Mouse (Mus musculus) urinary bladder, postnatal 10 days (tissue): Measurements from ENCODE around the gene Nhsl2.
A peak's percentile ranks its signal among the peaks of the same experiment; 100 is the strongest.

Experiments used
- DNase-seq: peaks from one replicate; pipeline ENCODE4 v3.0.0; 2022; ENCODE audit warnings: low spot score

The Nhsl2 gene

DNA sequence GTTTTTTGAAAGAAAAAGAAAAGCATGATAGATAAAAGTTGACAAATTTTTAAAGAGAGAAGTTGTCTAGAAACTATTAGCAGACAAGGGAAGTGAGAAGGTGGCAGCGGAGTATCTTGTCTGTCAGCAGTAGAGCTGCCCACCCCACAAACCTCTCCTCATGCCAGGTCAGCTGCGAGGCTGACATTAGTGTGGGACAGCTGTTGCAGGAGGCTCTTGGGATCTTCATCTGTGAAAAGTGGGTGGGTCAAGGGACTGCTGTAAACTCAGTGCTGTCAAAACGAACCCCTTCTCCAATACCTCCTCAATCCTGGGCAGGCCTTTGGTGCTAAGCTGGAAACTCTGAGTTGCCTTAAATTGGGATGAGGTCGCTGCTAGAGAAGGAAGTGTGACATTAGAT lies 202.0 kb downstream of the Nhsl2 start:
- DNase-seq = no peak

DNA sequence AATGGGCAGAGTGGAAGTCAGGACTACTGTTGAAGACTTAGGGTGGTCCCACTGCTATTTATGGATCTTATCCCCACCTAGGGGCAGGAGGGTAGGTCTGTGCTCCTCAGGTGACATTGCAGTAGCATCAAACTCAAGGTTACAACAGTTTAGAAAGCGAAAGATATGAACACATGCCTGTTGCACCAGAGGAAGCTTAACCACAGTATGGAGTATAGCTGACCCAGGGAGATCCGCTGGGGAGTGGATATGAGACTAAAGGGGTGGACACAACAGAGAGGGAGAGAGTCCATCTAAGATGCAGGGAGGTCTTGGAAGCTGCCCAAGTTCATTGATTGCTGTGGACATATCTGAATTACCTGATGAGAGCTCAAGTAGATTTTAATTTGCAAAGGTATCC lies 204.2 kb downstream of the Nhsl2 start:
- no peak for DNase-seq

DNA sequence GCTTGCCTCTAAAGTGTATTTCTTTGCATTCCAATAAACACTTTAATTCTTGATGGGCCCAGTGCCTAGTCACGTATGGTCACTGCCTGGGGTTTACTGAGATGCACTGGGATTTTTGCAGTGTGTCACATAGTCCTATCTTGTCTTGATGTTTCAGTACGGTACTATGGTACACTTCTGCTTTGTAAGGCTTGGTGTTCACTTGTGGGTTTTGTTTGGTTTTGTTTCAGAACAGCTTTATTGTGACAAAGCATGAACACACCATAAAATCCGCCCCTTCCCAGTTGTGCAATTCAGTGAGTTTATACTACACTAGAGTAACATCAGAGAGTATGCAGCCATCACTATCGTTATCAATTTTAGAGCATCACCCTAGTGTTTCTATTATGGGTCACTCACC lies 204.8 kb downstream of the Nhsl2 start:
- no peak for DNase-seq

DNA sequence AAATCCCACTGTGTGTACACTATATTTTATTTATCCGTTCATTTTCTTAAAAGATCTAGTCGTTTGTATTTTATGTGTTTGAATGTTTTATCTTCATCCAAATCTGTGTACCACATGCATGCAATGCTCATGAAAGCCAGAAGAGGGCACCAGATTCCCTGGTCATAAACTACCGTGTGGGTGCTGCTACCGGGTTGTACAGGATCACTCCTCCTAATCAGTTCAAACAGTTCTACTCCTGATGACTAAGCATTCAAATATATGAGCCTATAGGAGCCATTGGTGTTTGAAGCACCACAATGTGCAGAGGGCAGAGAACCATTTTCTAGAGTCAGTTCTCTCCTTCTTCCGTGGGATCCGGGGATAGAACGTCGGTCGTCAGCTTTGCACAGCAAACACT lies 210.3 kb downstream of the Nhsl2 start:
- DNase-seq = no peak

DNA sequence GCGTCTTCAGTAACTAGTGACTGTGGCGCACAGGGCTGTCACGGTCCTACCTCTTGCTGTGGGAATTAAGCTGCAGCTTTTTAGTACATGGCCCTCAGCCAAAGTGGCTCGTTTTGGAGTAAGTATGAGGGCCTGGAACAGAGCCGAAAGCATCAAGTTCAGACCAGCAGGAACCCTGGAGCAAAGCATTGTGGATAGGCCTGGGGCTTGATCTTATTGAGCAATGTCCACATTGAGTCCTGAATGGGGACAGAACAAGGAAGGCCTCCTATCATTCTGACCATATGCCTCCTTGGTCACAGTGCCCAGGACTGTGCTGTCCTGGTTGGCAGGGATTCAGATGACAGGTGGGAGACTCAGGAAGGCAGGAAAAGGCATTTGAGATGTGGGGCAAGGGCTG lies 211.1 kb downstream of the Nhsl2 start:
- DNase-seq = no peak

DNA sequence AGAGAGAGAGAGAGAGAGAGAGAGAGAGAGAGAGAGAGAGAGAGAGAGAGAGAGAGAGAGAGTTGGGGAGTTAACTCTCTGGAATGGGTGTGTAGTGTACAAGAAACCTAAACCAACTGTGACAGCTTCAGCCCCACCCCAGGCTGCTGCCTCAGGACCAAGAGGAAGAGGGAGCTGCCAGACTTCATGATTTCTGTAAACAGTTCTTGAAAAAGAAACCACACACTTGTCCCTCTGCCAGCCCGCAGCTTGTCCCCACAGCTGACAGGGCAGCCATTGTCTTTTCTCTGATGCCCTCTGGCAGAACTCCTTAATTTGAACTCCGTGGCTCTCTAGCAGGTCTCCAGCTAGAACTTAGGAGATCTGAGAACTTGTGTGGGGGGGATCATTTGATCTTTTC lies 211.7 kb downstream of the Nhsl2 start:
- DNase-seq = no peak

DNA sequence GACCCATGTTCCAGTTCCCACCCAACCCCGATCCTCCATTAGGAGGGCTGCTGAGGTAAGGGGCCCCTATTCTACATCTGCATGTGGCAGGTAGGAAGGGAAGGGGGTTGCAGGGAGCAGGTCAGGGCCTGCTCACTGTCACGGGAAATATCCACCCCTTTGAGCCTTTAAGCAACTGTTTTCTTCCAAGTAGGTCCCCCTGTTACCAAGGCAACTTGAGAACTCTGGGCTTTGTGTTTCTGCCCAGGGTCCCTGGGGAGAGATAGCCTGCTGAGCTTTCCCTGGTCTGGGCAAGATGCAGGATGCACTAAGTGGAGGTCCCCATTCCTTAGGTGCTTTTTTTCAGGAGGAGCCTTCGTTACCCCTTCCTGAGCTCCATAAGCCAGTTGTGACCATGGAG lies 214.9 kb downstream of the Nhsl2 start:
- DNase-seq = no peak

DNA sequence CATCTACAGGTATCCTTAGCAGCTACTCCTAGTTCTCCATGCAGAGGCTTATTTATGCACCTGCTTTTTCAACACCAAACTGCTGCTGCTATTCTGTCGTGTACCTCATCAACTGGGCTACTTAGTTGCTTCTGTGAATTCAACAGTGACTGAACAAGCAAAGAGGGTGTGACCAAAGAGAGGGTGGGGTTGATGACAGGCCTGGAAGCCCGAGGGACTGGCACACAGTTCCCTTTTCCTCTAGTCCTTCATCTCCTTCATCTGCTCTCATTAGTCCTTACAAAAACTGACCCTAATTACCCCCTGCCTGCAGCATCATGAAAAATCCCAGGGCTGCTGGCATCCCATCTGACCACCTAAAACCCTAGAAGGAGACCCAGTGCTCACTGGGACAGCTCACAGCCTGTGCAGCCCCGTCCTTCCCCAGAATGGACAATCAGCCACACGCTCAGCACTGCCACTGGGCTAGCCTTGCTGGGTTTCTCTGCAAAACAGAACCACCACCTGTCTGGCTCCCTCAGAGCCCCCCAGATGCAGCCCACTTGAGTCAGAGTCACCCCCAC lies 216.1 kb downstream of the Nhsl2 start:
- DNase-seq = no peak

DNA sequence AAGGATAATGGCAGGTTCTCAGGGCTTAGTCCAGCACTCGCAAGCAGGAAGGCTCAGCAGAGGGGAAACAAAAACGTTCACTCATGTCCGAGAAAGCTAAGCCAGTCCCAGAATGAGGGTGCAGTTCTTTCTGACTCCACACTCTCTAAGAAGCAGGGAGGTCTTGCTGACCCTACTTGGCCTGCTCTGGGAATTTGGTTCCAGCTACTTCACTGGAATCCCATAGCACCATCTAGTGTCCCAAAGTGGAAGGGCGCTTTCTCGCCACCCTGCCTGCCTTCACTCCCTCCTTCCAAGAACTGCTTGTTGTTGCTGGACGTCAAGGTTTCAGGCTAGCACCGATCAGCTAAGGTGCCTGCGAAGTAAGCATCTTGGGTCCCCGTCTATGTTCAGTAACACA lies 216.9 kb downstream of the Nhsl2 start:
- DNase-seq = peak; percentile 25

DNA sequence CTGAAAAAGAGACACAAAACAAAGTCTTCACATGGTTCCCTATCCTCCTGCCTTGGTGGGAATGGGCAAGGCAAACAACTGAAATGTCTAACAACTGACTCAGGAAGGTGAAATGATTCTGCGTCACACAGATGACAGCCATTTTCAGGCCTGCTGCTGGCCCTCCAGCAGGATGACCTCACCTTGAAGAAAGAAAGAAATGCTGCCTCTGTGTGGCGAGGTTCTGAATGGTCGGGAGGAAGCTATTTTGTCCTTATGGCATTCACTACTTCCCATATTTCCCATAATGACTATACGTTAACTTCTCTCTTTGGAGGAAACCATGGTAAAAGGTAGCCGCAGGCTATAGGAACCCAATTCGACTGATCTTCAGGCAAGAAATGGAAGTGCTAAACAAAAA lies 217.9 kb downstream of the Nhsl2 start:
- no peak for DNase-seq

DNA sequence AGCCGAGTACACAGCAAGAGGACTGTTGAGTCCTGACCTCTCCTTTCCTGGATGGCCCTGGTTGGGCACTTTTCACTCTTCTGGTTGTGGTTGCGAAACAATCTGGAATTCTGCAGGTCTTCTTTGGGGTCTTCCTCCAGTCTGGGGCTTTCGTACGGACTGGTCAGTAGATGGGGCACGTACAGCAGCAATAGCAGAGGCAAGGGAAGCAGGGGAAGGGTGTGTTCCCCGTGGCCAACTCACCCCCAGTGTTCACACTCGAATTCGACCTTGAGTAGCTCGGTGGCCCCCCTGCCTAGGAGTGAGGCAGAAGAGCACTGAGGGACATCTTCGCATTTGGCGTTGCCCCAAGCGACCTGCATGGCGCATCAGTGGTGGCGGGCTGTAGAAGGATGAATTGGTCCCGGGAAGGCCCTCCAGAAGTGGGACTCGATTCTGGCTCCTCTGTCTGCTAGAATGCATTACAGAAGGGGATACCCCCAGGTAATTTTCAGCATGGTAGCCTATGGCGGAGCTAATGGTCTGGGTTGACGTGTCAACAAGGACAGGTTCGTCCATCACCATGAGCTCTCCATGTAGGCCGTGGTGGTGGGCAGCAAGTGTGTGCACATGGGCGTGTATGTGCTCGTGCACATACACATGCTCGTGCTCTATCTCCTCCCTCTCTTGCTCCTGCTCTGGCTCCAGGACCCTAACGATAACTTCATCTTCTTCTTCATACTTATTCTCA lies 219.8 kb downstream of the Nhsl2 start:
- DNase-seq = no peak

DNA sequence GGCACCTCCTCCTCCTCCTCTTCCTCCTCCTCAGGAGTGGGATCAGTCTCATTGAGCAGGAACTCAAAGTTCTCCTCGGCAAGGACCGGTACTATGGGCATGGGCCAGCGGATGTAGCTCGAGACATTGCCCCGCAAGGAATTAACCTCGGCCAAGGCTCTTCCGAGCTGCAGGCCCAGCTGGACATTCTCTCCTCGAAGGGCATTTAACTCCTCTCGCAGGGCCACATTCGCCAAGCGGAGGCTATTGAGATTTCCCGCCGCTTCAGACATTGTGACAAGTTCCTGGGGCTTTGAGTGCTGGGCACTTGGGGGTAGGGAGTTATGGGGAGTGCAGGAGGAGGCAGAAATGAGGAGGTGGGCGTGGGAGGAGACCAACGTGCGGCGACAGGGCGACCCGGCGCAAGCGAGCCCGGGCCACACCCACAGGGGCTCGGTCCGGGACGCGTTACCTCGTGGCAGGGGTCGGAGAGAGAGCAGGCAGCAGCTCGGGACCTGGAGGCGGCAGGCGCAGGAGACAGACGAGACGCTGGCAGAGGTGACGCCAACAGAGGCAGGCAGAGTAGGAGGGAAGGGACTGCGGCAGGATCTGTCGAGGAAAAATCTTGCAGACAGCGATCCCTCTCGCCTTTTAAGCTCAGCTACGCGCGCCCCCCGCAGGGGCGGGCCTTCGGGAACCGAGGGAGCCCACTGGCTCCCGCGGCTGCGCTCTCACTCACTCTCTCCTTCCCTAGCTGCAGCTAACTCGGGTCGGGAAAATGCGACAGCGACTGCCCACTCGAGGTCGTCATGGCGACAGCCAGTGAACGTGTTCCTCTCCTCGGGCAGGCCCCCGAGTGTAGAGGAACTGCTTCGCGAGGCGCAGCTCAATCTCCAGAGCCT lies 221.6 kb downstream of the Nhsl2 start, which contains the start of gene Rtl5:
Gene Rtl5, minus strand, starts transcription at position 714 of the 881 bp plus-strand sequence.
- DNase-seq = no peak

DNA sequence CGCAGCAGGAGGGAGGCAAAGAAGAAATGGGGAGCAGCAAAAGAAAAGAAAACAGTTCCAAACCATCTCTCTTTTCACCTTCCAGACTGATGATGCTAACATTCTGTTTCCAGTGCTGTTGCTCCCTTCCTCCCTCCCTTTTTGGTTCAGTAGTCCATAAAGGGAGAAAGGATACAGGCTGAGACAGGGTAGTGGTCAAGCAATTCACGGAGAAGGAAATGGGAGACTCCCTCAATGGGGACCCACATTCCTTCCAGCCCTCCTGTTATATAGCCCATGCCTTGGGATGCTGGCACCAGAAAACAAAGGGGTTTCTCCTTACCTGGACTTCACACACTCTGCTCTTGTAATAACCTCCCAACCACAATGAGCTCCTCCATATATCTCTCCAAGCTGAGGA lies 222.3 kb downstream of the Nhsl2 start:
- no peak for DNase-seq

DNA sequence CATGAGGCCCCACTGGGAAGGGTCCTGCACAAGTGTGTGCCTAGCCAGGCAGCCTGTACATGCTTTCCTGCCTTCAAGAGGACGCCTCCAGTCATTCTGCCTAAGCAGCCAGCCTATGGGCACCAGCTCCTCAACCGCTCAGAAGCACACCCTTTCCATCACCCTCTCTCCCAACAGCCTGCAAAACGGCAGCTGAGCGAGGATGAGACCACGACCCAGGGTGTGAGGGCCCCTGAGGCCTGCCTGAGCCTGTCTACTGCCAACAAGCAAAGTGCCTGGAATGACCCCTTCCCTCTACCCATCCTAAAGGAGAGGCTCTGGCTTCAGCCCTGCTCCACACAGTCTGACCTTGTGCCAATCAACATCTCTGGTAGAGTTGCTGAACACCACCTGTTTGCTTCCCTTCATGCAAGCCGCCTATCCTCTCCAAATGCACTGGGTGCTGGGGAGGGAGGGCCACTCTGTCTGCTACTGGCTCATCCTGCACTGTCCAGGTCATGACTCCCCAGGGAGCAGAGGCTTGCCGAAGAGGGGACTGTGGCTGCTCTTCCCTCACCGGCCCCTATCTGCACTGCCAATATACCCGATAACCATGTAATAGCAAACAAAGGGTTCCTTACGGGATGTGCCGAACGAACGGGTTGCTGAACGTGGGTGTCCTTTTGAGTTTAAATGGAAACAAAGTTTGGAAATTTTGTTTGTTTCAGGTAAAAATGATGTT lies 224.6 kb downstream of the Nhsl2 start:
- no peak for DNase-seq

DNA sequence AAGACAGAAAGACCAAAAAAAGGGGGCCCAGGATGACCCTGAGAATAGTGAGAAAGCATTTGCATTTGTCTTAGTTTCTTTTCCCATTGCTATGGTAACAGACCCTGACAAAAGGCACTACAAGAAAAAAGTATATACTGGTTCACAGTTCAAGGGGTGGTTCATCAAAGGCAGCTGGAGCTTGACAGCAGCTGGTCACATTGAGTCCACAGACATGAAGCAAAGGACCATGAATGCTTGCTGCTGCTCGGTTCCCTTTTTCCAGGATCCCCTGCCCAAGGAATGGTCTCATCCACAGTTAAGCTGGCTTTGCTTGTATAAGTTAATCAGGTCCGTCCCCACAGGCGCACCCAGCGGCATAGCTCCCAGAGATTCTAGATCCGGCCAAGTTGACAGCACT lies 225.2 kb downstream of the Nhsl2 start:
- DNase-seq = no peak

DNA sequence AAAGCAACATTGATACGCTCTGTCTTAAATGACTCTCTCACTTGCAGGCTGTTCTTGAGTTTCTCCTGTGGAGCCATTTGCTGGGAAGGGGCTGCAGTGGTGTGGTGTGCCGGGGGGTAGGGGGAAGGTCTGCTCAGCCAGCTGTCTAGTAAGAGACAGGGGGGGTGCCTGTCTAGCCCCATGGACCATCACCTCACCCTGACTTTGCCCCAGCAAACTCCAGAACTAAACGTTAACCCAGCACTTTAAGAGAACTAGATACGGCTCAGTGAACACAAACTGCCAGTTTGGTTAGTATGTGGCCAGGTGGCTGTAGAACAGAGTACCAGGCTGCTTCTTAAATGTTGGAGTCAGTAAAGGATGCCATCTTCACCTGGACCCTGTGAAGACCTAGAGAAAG lies 226.0 kb downstream of the Nhsl2 start:
- no peak for DNase-seq

DNA sequence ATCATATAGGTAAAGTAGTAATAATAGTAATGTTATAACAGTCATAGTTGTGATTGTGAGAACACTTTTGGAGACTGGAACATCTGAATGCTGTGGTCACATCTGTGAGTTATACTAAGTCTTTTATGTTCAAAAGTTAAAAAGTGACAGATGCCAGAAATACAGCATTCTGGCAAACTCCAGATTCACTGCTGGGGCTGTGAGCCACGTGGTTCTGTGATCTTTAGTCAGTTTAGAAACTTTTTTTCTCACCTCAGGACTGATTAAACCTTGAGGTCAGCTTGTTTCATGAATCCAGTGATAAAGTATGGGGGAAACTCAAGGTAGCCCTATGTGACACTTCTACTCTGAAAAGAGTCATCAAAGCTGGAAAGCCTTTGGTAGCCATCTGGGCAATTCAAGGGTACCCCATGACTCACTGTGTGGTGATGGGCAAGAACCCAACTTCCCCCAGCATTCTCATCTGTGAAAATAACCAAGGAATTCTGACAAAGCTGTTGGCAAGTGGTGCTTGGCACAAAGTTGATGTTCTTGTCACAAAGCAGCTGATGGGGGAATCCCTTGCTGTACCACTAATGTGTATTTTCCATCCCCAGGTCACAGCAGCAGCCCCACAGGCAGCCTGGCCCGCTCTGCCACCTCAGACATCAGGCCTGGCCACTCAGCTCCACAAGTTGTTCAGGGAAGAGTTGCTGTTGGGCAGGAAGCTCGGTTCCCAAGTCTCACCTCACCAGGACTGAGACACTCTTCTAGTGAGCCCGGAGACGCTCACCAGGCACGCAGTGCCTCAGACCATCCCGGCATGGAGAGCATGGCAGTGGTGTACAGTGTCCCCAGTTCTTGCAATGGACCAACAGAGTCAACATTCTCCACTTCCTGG lies 227.9 kb downstream of the Nhsl2 start:
- no peak for DNase-seq

DNA sequence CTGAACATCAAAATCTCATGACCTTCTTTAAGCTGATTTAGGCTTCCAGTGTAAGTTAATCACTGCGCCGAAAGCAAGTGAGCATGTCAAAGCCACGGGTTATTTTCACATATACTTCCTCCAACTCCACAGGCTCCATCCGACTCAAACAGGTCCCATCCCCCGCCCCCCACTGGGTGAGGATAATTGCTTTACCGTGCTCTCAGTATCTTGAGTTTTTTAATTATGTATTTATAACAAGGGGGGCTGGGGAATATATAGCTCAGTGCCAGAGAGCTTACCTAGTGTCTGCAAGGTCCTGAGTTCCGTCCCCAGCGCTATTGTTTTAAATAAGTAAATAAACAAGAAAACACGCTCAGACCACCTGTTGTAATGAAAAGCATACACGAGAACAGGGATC lies 231.9 kb downstream of the Nhsl2 start:
- no peak for DNase-seq

DNA sequence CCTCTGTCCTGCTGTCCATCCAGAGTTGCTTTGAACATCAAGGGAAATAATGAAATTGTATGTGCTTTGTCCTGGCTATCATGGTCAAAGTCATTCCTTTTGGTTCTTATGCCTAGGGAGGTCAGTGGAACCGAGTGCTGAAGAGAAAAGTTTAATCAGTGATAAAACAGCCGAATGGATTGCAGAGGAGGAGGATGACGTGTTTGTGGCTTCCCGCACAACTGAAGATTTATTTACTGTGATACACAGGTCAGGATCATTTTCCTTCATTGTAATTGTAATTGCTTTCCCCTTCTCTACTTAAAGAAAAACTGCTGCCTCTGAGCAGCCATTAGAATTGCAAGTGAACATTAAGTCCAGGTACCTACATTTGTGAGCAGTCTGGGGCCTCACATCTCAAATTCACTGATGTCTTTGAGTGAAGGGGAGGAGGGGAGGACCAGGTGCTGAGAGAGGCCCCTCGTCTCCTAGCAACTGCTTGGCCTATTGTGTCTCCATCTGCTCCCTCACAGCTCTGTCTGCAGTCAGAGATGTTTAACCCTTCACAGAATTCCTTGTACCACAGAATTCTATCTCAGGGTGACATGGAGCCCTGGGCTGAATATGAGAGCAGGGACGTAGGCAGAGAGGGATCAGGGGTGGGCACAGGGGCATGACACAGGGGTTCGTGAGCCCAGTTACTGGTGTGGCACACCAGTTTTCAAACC lies 232.5 kb downstream of the Nhsl2 start:
- DNase-seq = no peak

DNA sequence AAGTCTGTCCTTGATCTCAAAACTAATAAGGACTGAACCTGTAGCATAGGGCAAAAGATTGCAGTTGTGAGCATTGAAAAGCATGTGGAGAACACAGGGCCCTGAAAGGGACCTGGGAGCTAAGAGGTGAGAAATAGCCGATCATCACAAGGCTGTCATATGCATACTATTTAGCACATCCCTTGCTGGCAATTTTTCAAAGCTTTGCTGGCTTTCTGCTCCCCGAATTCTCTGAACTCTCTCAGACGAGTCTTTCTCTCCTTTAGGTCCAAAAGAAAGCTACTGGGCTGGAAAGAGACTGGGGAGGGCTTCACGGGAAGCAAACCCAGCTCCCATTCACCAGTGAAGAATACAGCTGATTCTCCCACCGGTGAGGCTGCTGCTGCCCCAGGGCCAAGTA lies 233.2 kb downstream of the Nhsl2 start:
- DNase-seq = no peak
